ENCODE assay signal across 12 mouse cellular contexts in the genomic region with DNA sequence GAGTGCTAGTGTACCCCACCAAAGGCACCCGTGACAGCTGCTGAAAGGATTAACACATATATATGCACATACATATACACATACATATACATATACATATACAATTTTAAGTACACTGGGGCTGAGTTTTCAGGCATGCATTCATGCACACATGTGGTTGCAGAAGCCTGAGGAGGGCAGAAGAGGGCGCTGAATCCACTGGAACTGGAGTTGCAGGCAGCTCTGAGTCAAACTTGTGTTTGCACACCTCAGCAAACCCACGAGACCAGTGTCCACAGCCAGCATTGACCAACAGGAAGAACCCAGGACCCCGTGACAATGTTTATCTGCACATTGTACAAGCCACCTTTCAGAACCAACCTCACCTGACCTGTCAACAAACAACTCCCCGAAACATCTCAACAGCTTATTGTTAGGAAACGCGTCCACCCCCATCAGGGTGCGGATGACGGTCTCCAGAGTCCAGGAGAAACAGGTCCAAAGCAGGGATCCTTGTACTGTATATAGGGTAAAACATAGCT. TPM values are rescaled to one million over a fixed set of nuclear protein-coding genes. Genes with fewer than 3 reads are reported as not detected.
DNase-seq lines count a peak whose midpoint lies in the region; ATAC-seq lines count a peak whose summit lies in the region.
"Had no signal": no experiment of that assay in that cellular context is flagged by ENCODE, and none has a peak within 500 bp of the region (broad histone marks: within the 10 kb centered on the region; RNA-seq: fewer than 3 reads in every experiment).

No protein-coding gene starts in this region.

- H3K4me1 ChIP-seq in heart, embryonic 12.5 days (replicated peaks): peaks cover 25% of the 10 kb centered on the region

- H3K9ac ChIP-seq in heart, embryonic 12.5 days: no peak overlapping the region
- H3K9ac ChIP-seq: hindbrain, embryonic 13.5 days; midbrain, embryonic 12.5 days; stomach, embryonic 15.5 days had no signal

- WGBS in heart, embryonic 12.5 days: 61% methylated on average over 9 of the region's 9 CpGs

- peak; percentile 27 to 28 for DNase-seq in heart, adult 18-20 months
- DNase-seq in CD4-positive helper T cell, adult 2 months (ENCODE audit: low read depth, low spot score): peak; percentile 55
- peak; percentile 63 for DNase-seq in induced T-regulatory cell, adult 2 months (ENCODE audit: low read depth)
- no peak for DNase-seq in frontal cortex, postnatal 14 days (ENCODE audit: low spot score in 2 of 2)
- no peak for DNase-seq in right cerebral cortex, postnatal 25 days
- no peak for DNase-seq in cerebellum, postnatal 10 days

- H3K27me3 ChIP-seq in heart, embryonic 12.5 days (replicated peaks): no peaks in the 10 kb centered on the region
- H3K27me3 ChIP-seq: hindbrain, embryonic 13.5 days; midbrain, embryonic 12.5 days; Patski; stomach, embryonic 15.5 days had no signal

- no peak overlapping the region for H3K27ac ChIP-seq in heart, embryonic 12.5 days (ENCODE audit: poor library complexity, severe bottlenecking)
- H3K27ac ChIP-seq: hindbrain, embryonic 13.5 days; midbrain, embryonic 12.5 days; stomach, embryonic 15.5 days had no signal

- no peaks in the 10 kb centered on the region for H3K36me3 ChIP-seq in heart, embryonic 12.5 days
- H3K36me3 ChIP-seq: hindbrain, embryonic 13.5 days; midbrain, embryonic 12.5 days; stomach, embryonic 15.5 days had no signal

- no peak overlapping the region for H3K4me3 ChIP-seq in heart, embryonic 12.5 days
- H3K4me3 ChIP-seq: hindbrain, embryonic 13.5 days; midbrain, embryonic 12.5 days; stomach, embryonic 15.5 days had no signal

- ATAC-seq in heart, embryonic 12.5 days (ENCODE audit: insufficient number of reproducible peaks, low FRiP score): no peak
- peak; percentile 10; the same call in 1 of the 2 replicates for ATAC-seq in megakaryocyte progenitor cell, adult 5-6 weeks (replicated peaks; ENCODE audit: poor library complexity)
- ATAC-seq: Patski had no signal

- no peaks in the 10 kb centered on the region for H3K9me3 ChIP-seq in heart, embryonic 12.5 days (replicated peaks)
- H3K9me3 ChIP-seq: hindbrain, embryonic 13.5 days; midbrain, embryonic 12.5 days; stomach, embryonic 15.5 days had no signal

- no peak overlapping the region for H3K4me2 ChIP-seq in heart, embryonic 12.5 days
- H3K4me2 ChIP-seq: hindbrain, embryonic 13.5 days; midbrain, embryonic 12.5 days; stomach, embryonic 15.5 days had no signal

RNA-seq across cellular contexts. Expression of a gene that starts 32.2 kb away (rescaled TPM):
- 10 to 100 TPM; 31.5 to 37.2 TPM for total RNA-seq in heart, adult 18-20 months (2021)
- polyA plus RNA-seq in heart, embryonic 12.5 days (2016; fragmentation: Nextera tagmentation; extraction: Ambion mirVana): 16.0 and 18.8 TPM in 2 replicates
- 79.4 and 90.2 TPM in 2 replicates for total RNA-seq in megakaryocyte progenitor cell, adult 5-6 weeks (2015)
- total RNA-seq in megakaryocyte progenitor cell, adult 5-6 weeks (2017): 44.6 and 51.8 TPM in 2 replicates

RNA-seq across cellular contexts. Expression of a gene that starts 58.4 kb away (rescaled TPM):
- 1 to 10 TPM in 1 of 2 experiments, under 1 TPM in 1; 0.17 to 1.1 TPM for total RNA-seq in heart, adult 18-20 months (2021)
- 0.64 and 1.0 TPM in 2 replicates for polyA plus RNA-seq in heart, embryonic 12.5 days (2016; fragmentation: Nextera tagmentation; extraction: Ambion mirVana)
- 1.2 TPM in 1 of 2 replicates, not detected in the other for total RNA-seq in megakaryocyte progenitor cell, adult 5-6 weeks (2015)
- 0.79 and 1.1 TPM in 2 replicates for total RNA-seq in megakaryocyte progenitor cell, adult 5-6 weeks (2017)

Comparison
In these comparisons a context has a peak if more than half of its experiments do, and no peak if none do; other contexts are left out.
1. DNase-seq: peak in heart, adult 18-20 months (2 of 2), CD4-positive helper T cell, adult 2 months (single experiment) and induced T-regulatory cell, adult 2 months (single experiment); none in frontal cortex, postnatal 14 days (0 of 2), right cerebral cortex, postnatal 25 days (single experiment) and cerebellum, postnatal 10 days (0 of 2).